Mouse (Mus musculus) ES-Bruce4 (cell line): ENCODE results near the gene Gin1.

ENCODE experiments used
- CTCF ChIP-seq: IDR thresholded peaks from one replicate; pipeline ENCODE4 v1.8.1; 2011; ENCODE audit warnings: low read depth, low read length
- EP300 ChIP-seq: IDR thresholded peaks from 2 replicates; pipeline ENCODE4 v1.6.1; 2011; ENCODE audit warnings: low read depth, low read length; ENCODE audit not compliant: insufficient read depth
- POLR2A ChIP-seq: IDR thresholded peaks from one replicate; pipeline ENCODE4 v1.8.1; 2011; ENCODE audit warnings: low read length; ENCODE audit not compliant: insufficient read depth

GRCm38 (mm10) chr1:97834354-97834822 lies 64.4 kb downstream of the Gin1 start:
- TF ChIP-seq POLR2A, result no peak
- TF ChIP-seq CTCF, result no peak
- no peak for TF ChIP-seq EP300
